Mouse (Mus musculus) cerebellum, adult 11-12 months (tissue): ENCODE data around the gene Usp24.
"Not testable (repeated sequence)": the region's sequence is repeated elsewhere in the genome, so short reads cannot be mapped to it uniquely, and the experiment has no call there.

Source experiments
- DNase-seq: peaks from one replicate; pipeline ENCODE4 v3.0.0; 2022

The Usp24 gene

GRCm38 (mm10) chr4:106318976-106319375 lies 3.0 kb downstream of the Usp24 start:
- no peak for DNase-seq

- DNase-seq: no peak
Measured at GRCm38 (mm10) chr4:106322846-106323245, 6.8 kb downstream of the Usp24 start.

- DNase-seq: no peak
Measured at GRCm38 (mm10) chr4:106323318-106323717, 7.3 kb downstream of the Usp24 start.

DNA sequence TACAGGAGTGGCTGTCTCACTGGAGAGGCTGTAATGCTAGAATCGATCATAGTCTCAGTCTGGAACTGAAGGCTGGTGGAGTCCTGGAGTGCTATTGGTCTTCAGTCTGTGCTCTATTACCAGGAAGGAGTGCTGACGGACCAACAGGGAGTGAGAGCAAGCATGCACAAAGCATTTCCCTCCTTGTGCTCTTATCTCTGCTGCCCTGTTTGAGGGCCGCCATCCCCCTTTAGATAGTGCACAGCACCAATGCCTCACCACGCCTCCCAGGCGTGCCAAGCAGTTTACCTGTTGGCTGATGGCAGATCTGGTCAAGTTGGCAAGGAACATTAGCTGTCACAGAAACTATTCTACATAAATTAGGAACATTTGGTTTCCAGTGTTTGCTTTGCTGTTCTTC lies 11.4 kb downstream of the Usp24 start:
- DNase-seq: no peak

GRCm38 (mm10) chr4:106328704-106329103 lies 12.7 kb downstream of the Usp24 start:
- DNase-seq: no peak

GRCm38 (mm10) chr4:106329171-106329570 lies 13.2 kb downstream of the Usp24 start:
- DNase-seq: not testable (repeated sequence)

DNA sequence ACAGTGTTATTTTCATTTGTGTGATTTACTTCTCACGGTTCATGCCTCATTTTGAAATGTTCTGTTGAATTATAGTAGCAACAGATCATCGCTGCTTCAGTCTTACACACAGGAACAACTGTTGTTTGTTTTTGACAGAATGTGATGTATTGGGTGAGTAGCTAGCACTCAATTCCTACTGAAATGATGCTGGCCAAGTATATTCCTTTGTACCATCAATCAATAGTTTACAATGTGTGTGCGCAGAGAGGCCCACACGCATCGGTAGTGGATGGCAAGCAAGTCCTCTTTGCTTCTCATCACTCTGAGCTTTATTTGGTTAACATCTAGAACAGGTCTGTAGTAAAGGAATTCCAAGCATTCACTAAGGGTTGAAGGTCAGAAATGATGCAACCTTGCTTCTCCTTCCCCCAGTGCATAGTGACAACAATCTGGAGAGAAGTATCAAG lies 14.4 kb downstream of the Usp24 start:
- DNase-seq: no peak

- DNase-seq: no peak
Measured at GRCm38 (mm10) chr4:106333071-106333470, 17.1 kb downstream of the Usp24 start.

DNA sequence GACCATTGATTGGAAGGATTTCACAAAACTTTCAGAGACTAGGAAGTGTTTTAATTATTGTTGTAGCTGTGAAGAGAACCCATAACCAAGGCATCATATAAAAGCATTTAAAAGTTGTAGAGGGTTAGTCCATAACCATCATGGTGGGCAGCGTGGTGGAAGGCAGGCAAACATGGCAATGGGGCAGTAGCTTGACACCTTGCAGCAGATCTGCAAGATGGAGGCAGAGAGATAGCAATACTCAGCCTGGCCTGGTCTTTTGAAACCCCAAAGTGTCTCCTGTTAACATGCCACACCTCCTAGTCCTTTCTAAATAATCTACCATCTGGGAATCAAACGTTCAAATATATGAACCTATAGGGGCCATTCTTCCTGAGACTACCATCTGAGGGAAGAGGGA lies 17.6 kb downstream of the Usp24 start:
- no peak for DNase-seq

GRCm38 (mm10) chr4:106335858-106336257 lies 19.8 kb downstream of the Usp24 start:
- no peak for DNase-seq

DNA sequence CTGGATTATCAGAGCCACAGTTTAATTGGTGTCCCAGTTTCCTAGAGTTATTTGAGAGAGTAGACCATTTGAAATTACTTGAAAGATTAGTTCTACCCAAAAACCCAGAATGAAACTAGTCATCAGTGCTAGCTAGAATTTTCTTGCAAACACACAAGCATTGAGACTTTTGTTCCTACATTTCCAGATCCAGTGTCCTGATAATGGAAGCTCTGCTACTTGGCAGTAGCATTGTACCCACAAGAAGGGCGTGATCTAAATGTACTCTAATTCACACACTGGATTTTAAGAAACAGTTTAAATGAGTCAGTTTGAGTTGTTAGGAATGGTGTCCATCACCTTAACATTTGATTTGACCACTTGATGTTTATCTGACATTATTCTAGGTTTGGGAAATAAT lies 31.7 kb downstream of the Usp24 start:
- DNase-seq: no peak

- DNase-seq: not testable (repeated sequence)
Measured at GRCm38 (mm10) chr4:106355025-106355424, 39.0 kb downstream of the Usp24 start.

- no peak for DNase-seq
Measured at GRCm38 (mm10) chr4:106370013-106370412, 54.0 kb downstream of the Usp24 start.

- DNase-seq: peak; percentile 64
Measured at GRCm38 (mm10) chr4:106375857-106376256, 59.8 kb downstream of the Usp24 start.

DNA sequence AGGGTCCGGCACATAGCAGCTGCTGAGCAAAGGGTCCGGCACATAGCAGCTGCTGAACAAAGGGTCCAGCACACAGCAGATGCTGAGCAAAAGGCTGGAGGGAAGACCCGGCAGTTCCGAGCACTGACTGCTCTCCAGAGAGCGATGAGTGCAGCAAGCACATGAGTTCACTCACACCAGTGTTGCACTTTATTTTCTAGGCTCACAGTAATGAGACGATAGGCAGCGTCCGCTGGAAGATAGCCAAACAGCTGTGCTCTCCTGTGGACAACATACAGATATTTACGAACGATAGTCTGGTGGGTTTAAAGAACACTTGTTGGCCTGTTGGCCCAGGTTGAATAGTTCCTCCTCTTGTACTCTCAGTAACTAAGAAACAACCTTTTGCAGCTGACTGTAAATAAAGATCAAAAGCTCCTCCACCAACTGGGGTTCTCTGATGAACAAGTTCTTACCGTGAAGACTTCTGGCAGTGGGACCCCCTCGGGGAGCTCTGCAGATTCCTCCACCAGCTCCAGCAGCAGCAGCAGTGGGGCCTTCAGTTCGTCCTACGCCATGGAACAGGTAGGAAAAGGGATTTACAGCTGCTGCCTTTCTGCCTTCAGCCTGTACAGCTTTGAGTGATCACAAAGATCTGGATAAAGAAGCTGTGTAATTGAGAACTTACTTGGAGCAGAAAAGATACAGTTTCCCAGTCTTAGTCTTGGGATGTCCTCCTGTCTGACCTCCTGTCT lies 63.0 kb downstream of the Usp24 start:
- no peak for DNase-seq

GRCm38 (mm10) chr4:106381131-106381530 lies 65.1 kb downstream of the Usp24 start:
- DNase-seq: no peak

- DNase-seq: no peak
Measured at GRCm38 (mm10) chr4:106389908-106390307, 73.9 kb downstream of the Usp24 start.

GRCm38 (mm10) chr4:106409621-106410020 lies 93.6 kb downstream of the Usp24 start:
- no peak for DNase-seq

DNA sequence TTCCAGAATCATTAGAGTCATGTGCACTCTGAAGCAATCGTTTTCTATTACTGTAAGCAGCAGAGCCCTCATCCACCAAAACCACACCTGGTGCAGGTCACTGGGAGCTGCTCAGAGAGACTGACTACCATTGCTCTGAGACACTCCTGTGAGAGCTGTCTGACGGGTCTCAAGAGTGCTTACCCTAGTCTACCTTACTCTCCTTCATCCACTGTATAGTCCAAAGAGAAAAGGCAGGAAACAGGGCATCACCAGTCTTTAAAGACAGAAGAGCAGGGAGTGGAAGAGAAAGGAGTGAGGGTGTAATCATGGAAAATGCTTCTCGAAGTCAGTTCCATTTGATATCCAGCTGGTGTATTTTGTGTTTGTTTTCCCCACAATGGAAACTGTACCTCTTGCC lies 103.2 kb downstream of the Usp24 start:
- no peak for DNase-seq

GRCm38 (mm10) chr4:106419791-106420190 lies 103.8 kb downstream of the Usp24 start:
- no peak for DNase-seq

DNA sequence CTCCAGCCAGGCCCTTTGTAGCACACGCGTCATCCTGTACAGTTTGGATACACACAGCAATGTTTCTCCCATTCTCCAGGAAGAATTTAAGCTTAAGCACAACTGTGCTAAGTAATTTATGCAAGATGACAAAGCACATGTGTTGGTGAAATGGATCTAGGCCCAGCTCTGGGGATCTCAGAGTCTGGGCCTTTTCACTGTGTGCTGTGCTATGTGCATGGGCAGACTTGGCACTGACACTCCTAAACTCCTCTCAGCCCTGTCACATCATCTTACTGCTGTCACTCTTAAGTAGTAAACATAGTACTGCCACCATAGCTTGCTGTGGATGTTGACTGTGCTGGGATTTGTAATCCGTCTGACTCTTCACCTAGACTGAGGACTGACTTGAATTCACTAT lies 106.6 kb downstream of the Usp24 start:
- no peak for DNase-seq

GRCm38 (mm10) chr4:106424560-106424959 lies 108.5 kb downstream of the Usp24 start:
- DNase-seq: no peak

DNA sequence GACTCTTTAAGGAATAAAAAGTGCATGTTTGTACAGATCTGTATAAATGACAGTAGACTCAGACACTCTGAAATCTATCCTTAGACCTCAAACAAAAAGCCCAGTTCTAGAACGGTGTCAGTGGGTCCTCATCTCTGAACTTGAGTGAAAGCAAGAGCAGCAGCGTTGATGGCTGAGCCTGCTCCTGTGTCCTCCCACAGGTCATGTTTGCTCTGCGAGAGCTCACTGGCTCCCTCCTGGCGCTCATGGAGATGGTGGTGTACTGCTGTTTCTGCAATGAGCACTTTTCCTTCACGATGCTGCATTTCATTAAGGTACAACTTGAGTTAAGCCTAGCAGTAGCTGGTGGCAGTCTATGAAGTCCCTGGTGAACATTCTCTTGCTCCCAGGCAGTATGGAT lies 110.3 kb downstream of the Usp24 start:
- DNase-seq: no peak

- DNase-seq: no peak
Measured at GRCm38 (mm10) chr4:106428616-106429015, 112.6 kb downstream of the Usp24 start.

- no peak for DNase-seq
Measured at GRCm38 (mm10) chr4:106429106-106429505, 113.1 kb downstream of the Usp24 start.
